Mouse (Mus musculus) spleen, postnatal 10 days (tissue): ENCODE data around the gene Sdhb.

Experiments
- DNase-seq, 2 experiments: peaks; one replicate each; pipeline ENCODE4 v3.0.0; 2021 to 2022; ENCODE audit warnings: low spot score in 2 of 2

Sdhb gene

DNA sequence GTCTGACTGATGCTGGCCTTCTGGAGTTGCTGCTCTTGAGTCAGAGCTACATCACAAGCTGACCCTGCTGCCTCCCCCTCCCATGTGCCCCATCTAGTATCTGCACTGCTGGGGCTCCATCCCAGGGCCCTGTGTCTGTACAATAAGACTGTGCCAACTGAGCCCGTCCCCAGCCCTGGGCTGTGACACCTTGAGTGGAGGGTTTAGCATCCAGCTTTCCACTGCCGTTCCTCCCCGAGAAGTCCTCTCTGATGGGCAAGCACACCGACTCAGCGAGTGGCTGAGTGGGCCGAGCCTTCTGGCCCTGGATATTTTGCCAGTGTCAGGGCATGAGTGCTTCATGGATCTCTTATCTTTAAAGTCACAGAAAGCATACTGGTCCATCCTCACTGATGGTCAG, 13.4 kb downstream of the Sdhb start:
- DNase-seq: no peak

- DNase-seq: no peak
Observed at GRCm38 (mm10) chr4:140975356-140975755, 14.4 kb downstream of the Sdhb start.

DNA sequence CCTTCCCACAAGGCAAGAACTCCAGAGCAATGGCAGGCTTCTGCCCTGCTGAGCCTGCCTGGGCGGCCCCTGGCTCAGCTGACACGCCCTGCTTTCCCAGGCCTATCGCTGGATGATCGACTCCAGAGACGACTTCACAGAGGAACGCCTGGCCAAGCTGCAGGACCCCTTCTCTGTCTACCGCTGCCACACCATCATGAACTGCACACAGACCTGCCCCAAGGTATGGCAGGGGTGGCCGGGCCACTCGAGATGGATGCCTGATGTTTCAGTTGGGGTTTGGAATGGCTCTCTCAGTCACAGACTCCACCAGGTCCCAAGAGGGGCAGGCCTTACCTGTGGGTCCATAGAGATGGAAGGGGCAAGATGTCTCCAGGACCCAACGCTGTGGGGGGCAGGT, 16.3 kb downstream of the Sdhb start:
- no peak for DNase-seq

GRCm38 (mm10) chr4:140977886-140978692, 17.1 kb downstream of the Sdhb start:
- DNase-seq: no peak

DNA sequence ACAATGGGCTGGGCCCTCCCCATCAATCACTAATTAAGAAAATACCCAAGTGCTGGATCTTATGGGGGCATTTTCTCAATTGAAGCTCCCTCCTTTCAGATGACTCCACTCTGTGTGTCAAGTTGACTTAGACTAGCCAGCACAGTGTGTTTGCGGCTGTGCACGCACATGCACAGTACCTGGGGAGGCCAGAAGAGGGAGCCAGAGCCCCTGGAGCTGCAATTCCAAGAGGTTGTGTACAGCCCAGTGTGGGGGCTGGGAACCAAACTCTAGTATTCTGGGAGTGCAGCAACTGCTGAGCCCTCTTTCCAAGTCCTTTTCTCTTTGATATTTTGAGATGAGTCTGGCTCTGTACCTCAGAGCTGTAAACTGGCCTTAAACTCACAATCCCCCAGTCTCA, 20.6 kb downstream of the Sdhb start:
- peak in 1 of 2 experiments; percentile 46 for DNase-seq

DNA sequence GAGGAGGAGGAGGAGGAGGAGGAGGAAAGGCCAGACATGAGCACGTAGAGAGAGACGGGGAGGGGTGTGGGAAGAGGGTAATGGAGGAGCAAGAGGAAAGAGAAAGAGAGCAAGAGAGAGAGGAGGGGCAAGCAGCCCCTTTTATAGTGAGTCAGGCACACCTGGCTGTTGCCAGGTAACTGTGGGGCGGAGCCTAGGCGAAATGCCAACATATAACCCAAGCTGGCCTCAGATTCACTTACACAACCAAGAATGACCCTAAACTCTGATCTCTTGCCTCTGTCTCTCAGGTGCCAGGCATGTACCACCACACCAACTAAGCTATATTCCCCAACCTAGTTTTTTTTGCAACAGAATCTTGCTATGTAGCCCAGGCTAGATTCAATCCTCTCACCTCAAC, 21.8 kb downstream of the Sdhb start:
- DNase-seq: no peak

- peak; percentile 34 to 75 for DNase-seq
Observed at GRCm38 (mm10) chr4:140983442-140983841, 22.4 kb downstream of the Sdhb start.

GRCm38 (mm10) chr4:140984544-140984943, 23.5 kb downstream of the Sdhb start:
- no peak for DNase-seq

GRCm38 (mm10) chr4:140986024-140986710, 25.2 kb downstream of the Sdhb start:
- no peak for DNase-seq

- peak; percentile 86 to 94 for DNase-seq
Observed at GRCm38 (mm10) chr4:140986711-140987395, 25.9 kb downstream of the Sdhb start, which contains the start of gene Atp13a2. Gene Atp13a2, plus strand, starts transcription at chr4:140986873.

DNA sequence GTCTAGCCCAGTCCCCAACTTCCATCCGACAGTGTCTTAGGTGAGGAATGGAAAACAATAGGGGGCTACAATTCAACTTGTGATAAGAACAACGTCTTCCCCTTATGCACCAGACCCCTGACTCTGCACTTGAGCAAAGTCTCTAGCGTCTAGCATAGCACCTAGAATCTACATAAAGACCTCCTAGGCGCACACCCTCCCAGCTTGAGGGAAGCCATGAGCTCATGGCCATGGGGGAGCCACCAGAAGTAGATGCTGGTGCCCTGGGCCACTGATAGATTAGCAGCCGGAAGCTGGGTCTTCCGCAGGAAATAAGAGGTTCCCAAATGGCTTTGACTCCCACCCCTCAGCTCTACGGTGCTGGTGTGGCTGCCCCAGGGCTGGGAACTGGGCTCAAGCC, 26.5 kb downstream of the Sdhb start:
- DNase-seq: no peak

GRCm38 (mm10) chr4:140988706-140989290, 27.8 kb downstream of the Sdhb start:
- peak in 1 of 2 experiments; percentile 46 for DNase-seq

DNA sequence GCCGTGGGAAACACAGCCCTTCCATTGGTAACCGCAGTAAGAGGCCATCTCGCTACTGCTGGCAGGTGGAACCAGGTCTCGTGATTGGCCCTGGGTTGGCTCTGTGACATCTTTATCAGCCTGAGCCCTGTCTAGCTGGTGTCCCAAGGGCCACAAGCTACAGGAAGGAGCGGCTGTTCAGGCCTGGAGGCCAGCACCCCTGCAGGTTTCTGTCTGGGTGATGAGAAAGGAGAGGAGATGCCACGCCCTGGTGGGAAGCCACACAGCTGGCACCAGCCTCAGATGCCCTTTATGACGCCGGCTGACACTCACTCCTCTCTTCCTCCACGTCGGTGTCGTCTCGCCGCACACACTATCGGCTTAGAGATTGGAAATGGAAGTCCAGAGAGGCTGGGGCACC, 28.4 kb downstream of the Sdhb start:
- peak; percentile 24 to 59 for DNase-seq

DNA sequence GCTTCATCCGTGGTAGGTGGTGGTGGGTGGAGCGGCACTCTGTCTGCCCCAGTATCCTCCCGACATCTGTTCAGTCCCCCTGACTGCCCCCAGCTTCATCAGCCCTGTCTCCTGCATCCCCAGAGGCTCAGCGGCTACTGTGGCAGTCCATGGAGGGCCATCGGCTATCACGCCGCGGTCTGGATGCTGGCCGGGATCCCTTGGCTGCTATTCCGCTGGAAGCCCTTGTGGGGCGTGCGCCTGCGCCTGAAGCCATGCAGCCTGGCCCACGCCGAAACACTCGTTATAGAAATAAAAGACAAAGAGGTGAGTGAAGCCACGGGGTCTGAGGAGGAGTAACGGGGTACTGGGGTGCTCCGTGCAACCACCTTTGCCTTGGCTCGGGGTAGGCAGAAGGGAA, 31.2 kb downstream of the Sdhb start:
- DNase-seq: no peak

- DNase-seq: no peak
Observed at GRCm38 (mm10) chr4:140993846-140994245, 32.8 kb downstream of the Sdhb start.

DNA sequence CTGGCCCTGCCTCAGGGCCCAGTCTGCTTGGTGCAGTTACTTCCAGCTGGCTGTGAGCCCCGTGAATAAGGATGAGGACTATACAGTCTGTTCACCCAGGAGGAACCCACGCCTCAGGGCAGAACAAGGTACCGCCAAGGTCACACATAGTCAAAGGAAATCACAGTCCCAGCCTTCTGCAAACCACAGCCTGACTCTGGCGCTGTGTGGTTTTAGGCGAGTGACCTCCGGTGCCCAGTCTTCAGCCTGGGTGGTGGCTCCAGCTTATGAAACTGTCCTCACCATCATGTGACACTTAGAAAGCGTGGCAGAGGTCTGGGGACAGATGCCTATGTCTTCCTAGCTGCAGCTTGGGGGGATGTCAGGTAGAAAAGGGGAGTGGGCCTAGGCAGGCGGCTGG, 34.8 kb downstream of the Sdhb start:
- no peak for DNase-seq

DNA sequence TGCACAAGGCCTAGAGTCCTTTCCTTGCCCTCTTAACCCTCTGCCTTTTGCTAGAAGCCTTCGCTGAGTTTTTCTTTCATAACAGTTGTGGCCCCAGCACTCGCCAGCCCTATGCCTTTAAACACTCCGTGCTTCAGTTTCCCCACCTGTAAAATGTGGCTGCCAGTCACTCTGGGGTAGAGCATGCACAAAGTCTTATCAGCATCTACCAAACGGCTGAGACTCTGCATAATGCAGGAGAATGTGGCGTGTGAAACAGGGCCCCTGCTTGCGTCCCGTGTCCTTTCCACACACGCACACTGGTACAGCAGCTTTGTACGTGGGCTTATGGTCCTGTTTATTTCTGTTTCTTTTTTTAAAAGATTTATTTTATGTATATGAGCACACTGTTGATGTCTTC, 35.8 kb downstream of the Sdhb start:
- DNase-seq: no peak

DNA sequence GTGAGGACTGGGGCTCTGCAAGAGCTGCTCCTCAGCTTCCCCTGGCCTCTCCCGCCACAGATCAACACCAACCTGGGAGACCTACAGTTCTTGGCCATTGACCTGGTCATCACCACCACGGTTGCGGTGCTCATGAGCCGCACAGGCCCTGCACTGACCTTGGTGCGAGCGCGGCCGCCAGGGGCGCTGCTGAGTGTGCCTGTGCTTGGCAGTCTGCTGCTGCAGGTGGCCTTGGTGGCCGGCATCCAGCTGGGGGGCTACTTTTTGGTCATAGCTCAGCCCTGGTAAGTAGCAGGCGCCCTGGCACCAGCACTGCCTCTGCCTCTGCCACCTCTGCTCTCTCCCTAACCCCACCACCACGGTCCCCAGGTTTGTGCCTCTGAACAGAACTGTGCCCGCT, 45.0 kb downstream of the Sdhb start:
- DNase-seq: peak in 1 of 2 experiments; percentile 54

- no peak for DNase-seq
Observed at GRCm38 (mm10) chr4:141008028-141008427, 47.0 kb downstream of the Sdhb start.

DNA sequence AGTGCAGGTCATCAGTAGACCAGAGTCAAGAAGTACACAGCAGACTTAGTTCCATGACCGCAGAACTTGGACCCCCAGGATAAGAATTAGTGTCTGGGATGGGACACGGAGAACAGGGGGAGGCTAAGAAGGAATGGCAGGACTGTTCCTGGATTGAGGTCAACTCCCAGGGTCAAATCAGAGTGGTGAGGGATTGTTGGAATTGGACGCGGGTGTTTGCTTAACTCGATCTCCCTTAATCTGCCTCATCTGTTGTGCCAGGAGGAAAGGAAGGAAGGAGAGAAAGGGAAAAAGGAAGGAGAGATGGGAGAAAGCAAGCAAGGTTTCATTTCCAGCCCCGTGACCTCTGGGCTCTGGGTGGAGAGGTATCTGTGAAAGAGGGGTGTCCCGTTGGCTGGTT, 49.1 kb downstream of the Sdhb start, which contains the start of gene Mfap2:
Gene Mfap2 (plus strand): TSS at position 301 of the 400 bp plus-strand sequence.
- DNase-seq: no peak

- DNase-seq: no peak
Observed at GRCm38 (mm10) chr4:141010526-141010925, 49.5 kb downstream of the Sdhb start.

GRCm38 (mm10) chr4:141010941-141011429, 50.0 kb downstream of the Sdhb start:
- no peak for DNase-seq
